Mouse (Mus musculus) neural tube, embryonic 13.5 days (tissue): ENCODE data around the gene Tpp1. TPM values are rescaled to one million over a fixed set of nuclear protein-coding genes. Genes with fewer than 3 reads are reported as not detected.
"Not testable (repeated sequence)": the region's sequence is repeated elsewhere in the genome, so short reads cannot be mapped to it uniquely, and the experiment has no call there.

Source experiments
- ATAC-seq: fragments of 200-750 bp; cut with Nextera tagmentation; 2 replicates; pipeline ENCODE4 v1.8.0; 2017; ENCODE audit warnings: low read depth, mild to moderate bottlenecking, moderate TSS enrichment, moderate library complexity
- H3K27ac ChIP-seq: fragments of 300-500 bp; sonication (generic); replicated peaks from 2 replicates; pipeline ENCODE4 v1.5.1; 2015; ENCODE audit warnings: moderate library complexity, mild to moderate bottlenecking, inconsistent platforms
- H3K27me3 ChIP-seq: fragments of 300-500 bp; sonication (generic); 2 replicates; pipeline ENCODE4 v1.6.1; 2015; ENCODE audit warnings: mild to moderate bottlenecking, inconsistent platforms
- H3K36me3 ChIP-seq: fragments of 300-500 bp; sonication (generic); 2 replicates; pipeline ENCODE4 v1.6.1; 2015; ENCODE audit warnings: mild to moderate bottlenecking, inconsistent platforms
- H3K4me1 ChIP-seq: fragments of 300-500 bp; sonication (generic); replicated peaks from 2 replicates; pipeline ENCODE4 v1.6.1; 2015; ENCODE audit warnings: inconsistent platforms
- H3K4me2 ChIP-seq: fragments of 300-500 bp; sonication (generic); 2 replicates; pipeline ENCODE4 v1.6.1; 2015; ENCODE audit warnings: inconsistent platforms, mild to moderate bottlenecking, moderate library complexity
- H3K4me3 ChIP-seq: fragments of 300-500 bp; sonication (generic); 2 replicates; pipeline ENCODE4 v1.5.1; 2015; ENCODE audit warnings: mild to moderate bottlenecking, inconsistent platforms
- H3K9ac ChIP-seq: fragments of 300-500 bp; sonication (generic); 2 replicates; pipeline ENCODE4 v1.6.1; 2015; ENCODE audit warnings: moderate library complexity, mild to moderate bottlenecking, inconsistent platforms
- H3K9me3 ChIP-seq: fragments of 300-500 bp; sonication (generic); 2 replicates; pipeline ENCODE4 v1.6.1; 2016; ENCODE audit warnings: inconsistent platforms
- WGBS: fragments of 180-500 bp; shearing (Covaris S2); methylation state at CpG from one replicate; pipeline ENCODE4 v1.1.7; 2015; 5-methylcytosine and 5-hydroxymethylcytosine counted together
- polyA plus RNA-seq: library from polyadenylated mRNA; unstranded; fragments of >200 nt; fragmentation: Nextera tagmentation; extraction: Ambion mirVana; gene quantifications from 2 replicates; pipeline ENCODE4 v1.2.1, GENCODE M21; 2015

Tpp1 gene
- polyA plus RNA-seq, 1 experiment from 2014 or later: 49.2 TPM

DNA sequence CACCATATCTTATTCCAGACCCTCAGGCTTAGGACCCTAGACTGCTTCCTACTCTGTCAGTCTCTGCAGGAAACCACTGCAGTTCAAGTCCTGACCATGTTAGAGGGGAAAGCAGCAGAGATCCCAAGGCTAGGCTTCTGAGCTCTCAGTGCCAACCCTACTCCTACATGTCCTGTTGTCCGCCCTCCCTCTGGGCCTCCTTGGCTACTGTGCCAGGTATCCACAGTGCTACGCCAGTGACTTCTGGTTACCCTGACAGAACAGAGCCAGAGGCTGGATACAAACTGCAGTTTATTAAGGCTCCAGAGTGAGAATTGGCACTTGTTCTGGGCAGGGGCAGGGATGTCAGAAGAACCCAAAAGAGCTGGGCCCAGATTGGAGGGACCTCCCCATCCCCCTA lies 681 bp upstream of the Tpp1 start:
- H3K4me3 ChIP-seq: no peak overlapping the region
- peaks cover 69% of the 10 kb centered on the region for H3K36me3 ChIP-seq
- peak; percentile 24 for ATAC-seq
- no peaks in the 10 kb centered on the region for H3K9me3 ChIP-seq
- no peak overlapping the region for H3K4me2 ChIP-seq
- no peak overlapping the region for H3K9ac ChIP-seq
- peak overlapping the region; percentile 46; the same call in 1 of the 2 replicates for H3K27ac ChIP-seq
- peaks cover 24% of the 10 kb centered on the region for H3K4me1 ChIP-seq
- no peaks in the 10 kb centered on the region for H3K27me3 ChIP-seq
- 95% methylated on average over 2 of the region's 2 CpGs for WGBS

DNA sequence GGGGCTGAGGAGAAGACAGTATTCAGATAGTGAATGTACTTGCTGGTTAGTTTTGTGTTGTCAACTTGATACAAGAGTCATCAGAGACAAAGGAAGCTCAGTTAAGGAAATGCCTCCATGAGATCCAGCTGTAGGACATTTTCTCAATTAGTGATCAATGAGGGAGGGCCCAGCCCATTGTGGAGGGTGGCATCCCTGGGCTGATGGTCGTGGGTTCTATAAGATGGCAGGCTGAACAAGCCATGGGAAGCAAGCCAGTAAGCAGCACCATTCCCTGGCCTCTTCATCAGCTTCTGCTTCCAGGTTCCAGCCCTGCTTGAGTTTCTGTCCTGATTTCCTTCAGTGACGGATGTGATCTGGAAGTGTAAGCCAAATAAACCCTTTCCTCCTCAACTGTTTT lies 4.3 kb downstream of the Tpp1 start:
- H3K27ac ChIP-seq: no peak overlapping the region
- no peak overlapping the region for H3K4me3 ChIP-seq
- H3K27me3 ChIP-seq: no peaks in the 10 kb centered on the region
- 87% methylated on average over 2 of the region's 2 CpGs for WGBS
- H3K9me3 ChIP-seq: no peaks in the 10 kb centered on the region
- no peak for ATAC-seq
- H3K4me2 ChIP-seq: no peak overlapping the region
- H3K9ac ChIP-seq: no peak overlapping the region
- peaks cover 33% of the 10 kb centered on the region for H3K4me1 ChIP-seq
- H3K36me3 ChIP-seq: peaks cover 39% of the 10 kb centered on the region

DNA sequence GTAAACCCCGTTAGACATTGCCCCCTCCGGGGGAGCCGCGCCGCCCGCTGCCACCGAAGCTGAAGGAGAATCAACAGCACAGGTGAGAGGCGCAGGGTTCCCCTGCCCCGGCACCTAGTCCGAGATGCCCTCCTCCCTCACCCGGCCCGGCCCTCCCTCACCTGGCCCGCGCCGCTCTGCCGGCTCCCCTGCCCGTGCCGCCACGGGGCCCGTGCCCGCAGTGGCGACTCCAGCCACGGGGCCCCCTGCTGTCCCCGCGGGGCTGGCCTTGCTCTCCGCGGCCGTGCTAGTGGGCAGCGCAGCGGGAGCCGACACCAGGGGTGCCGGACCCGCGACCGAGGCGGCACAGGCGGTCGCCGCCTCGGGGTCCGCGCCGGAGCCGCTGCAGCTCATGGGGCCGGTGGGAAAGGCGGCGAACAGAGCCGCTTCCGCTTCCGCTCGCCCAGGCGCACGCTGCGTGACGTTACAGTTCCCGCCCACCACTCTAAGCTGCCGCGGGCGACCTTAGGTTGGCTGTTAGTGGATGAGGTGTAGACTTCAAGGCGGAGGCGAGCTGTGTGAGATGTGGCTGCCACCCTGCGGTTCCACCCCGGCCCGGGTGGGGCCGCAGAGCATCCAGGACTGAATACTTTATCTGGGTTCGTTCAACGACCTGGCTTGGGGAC lies 8.0 kb downstream of the Tpp1 start, which contains the start of gene Taf10:
Taf10 (minus strand) TSS at position 436 of the 665 bp plus-strand sequence.
- WGBS: under 1% methylated on average over 66 of the region's 67 CpGs
- Histone ChIP-seq H3K9ac (peak within 1 kb of the TSS; percentile 95), H3K27me3 (no peaks in the 10 kb centered on the region), H3K4me1 (peaks cover 17% of the 10 kb centered on the region), H3K36me3 (peaks cover 65% of the 10 kb centered on the region), H3K9me3 (no peaks in the 10 kb centered on the region), H3K27ac (peak within 1 kb of the TSS; percentile 88), H3K4me3 (peak within 1 kb of the TSS; percentile 84), H3K4me2 (peak within 1 kb of the TSS; percentile 92)
- ATAC-seq: peak; percentile 96

DNA sequence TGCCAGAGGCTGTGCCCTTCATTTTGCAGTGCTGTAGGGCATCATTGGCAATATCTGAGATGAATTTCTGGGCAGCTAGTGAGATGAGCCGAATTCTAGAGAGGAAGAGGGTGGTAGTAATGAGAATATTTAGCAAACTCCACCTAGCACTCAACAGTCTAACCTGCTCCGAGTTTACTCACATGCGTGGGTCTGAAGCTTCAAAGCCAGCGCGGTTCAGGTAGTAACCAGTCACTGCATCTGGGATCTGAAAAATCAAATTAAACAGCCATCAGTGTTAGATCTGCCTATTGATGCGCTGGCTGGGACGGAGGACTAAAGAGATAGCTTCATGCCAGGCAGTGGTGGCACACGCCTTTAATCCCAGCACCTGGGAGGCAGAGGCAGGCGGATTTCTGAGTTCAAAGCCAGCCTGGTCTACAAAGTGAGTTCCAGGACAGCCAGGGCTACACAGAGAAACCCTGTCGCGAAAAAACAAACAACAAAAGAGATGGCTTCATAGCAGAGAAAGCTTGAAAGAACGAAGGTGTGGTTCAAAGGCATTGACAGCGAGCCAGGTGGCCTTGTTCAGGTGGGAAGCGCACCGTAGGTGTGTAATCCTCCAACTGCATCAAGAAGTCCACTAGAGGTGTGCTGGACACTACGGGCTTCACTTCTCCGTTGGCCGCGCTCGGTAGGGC lies 8.6 kb downstream of the Tpp1 start:
- not testable (repeated sequence) for H3K9me3 ChIP-seq, H3K27me3 ChIP-seq, ATAC-seq
- Histone ChIP-seq H3K27ac (peak overlapping the region; percentile 88), H3K4me1 (peaks cover 23% of the 10 kb centered on the region), H3K4me2 (peak overlapping the region; percentile 92), H3K9ac (peak overlapping the region; percentile 95), H3K4me3 (peak overlapping the region; percentile 84), H3K36me3 (peaks cover 60% of the 10 kb centered on the region)
- WGBS: 35% methylated on average over 20 of the region's 20 CpGs

DNA sequence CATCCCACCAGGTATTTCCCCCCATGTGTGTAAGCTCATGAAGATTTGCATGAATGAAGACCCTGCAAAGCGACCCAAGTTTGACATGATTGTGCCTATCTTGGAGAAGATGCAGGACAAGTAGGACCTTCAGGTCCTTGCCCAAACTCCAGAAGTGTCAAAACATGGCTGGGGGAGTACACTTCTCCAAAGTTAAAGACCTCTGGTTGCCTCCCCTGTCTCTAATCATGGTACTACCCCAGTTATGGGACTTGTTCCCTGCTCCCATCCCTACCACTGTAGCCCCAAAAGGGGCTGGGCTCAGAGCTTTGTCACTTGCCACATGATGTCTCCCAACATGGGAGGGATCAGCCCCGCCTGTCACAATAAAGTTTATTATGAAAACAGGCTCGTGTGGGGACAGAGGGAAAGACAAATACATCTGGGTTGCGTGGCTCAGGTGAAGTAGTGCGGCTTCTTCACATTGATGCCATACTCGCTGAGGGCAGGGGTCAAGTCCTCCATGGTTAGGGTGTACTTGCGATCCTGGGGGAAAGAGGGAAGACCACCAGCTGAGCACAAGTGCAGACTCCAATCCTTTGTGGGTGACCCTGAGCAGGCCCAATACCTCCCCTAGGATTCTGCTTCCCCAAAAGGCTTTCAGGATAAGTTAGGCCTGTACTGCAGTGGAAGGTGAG lies 9.4 kb downstream of the Tpp1 start:
- H3K4me3 ChIP-seq: peak overlapping the region; percentile 84; the same call in 1 of the 2 replicates
- H3K9me3 ChIP-seq, H3K27ac ChIP-seq, H3K27me3 ChIP-seq, ATAC-seq, H3K9ac ChIP-seq: not testable (repeated sequence)
- peaks cover 31% of the 10 kb centered on the region for H3K4me1 ChIP-seq
- H3K4me2 ChIP-seq: peak overlapping the region; percentile 92
- peaks cover 53% of the 10 kb centered on the region for H3K36me3 ChIP-seq
- whole genome bisulfite sequencing: 83% methylated on average over 7 of the region's 7 CpGs

DNA sequence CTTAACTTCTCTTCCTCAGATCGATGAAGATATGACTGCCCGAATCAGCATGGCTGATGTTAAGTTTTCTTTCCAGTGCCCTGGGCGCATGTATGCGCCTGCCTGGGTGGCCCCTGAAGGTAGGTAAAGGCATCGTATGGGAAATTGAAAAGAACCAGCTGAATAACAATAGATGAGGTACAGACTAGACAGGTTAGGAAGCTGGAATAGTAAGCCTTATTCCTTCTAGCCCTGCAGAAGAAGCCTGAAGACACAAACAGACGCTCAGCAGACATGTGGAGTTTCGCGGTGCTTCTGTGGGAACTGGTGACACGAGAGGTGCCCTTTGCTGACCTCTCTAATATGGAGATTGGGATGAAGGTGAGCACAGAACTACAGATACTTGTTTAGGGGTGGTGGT lies 10.1 kb downstream of the Tpp1 start:
- no peak overlapping the region for H3K9ac ChIP-seq
- H3K4me1 ChIP-seq: peaks cover 38% of the 10 kb centered on the region
- no peaks in the 10 kb centered on the region for H3K27me3 ChIP-seq
- H3K4me3 ChIP-seq: no peak overlapping the region
- no peak overlapping the region for H3K27ac ChIP-seq
- no peak overlapping the region for H3K4me2 ChIP-seq
- no peaks in the 10 kb centered on the region for H3K9me3 ChIP-seq
- ATAC-seq: no peak
- WGBS: 93% methylated on average over 9 of the region's 9 CpGs
- peaks cover 47% of the 10 kb centered on the region for H3K36me3 ChIP-seq

DNA sequence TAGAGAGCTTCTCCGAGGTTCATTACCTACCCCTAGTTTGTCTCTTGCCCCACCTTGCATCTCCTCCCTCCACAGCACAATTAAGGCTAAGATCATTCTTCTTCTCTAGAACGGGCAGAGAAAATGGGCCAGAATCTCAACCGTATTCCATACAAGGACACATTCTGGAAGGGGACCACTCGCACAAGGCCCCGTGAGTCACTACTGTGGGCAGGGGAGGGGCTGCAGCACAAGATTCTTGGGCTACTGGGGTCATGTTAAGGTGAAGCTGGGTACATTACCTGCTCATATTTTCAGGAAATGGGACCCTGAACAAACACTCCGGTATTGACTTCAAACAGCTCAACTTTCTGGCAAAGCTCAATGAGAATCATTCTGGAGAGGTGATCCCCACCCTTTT lies 11.2 kb downstream of the Tpp1 start:
- peaks cover 38% of the 10 kb centered on the region for H3K4me1 ChIP-seq
- no peaks in the 10 kb centered on the region for H3K9me3 ChIP-seq
- H3K27me3 ChIP-seq: no peaks in the 10 kb centered on the region
- ATAC-seq: no peak
- no peak overlapping the region for H3K27ac ChIP-seq
- 89% methylated on average over 6 of the region's 6 CpGs for WGBS
- no peak overlapping the region for H3K9ac ChIP-seq
- H3K36me3 ChIP-seq: peaks cover 37% of the 10 kb centered on the region
- H3K4me3 ChIP-seq: no peak overlapping the region
- no peak overlapping the region for H3K4me2 ChIP-seq

DNA sequence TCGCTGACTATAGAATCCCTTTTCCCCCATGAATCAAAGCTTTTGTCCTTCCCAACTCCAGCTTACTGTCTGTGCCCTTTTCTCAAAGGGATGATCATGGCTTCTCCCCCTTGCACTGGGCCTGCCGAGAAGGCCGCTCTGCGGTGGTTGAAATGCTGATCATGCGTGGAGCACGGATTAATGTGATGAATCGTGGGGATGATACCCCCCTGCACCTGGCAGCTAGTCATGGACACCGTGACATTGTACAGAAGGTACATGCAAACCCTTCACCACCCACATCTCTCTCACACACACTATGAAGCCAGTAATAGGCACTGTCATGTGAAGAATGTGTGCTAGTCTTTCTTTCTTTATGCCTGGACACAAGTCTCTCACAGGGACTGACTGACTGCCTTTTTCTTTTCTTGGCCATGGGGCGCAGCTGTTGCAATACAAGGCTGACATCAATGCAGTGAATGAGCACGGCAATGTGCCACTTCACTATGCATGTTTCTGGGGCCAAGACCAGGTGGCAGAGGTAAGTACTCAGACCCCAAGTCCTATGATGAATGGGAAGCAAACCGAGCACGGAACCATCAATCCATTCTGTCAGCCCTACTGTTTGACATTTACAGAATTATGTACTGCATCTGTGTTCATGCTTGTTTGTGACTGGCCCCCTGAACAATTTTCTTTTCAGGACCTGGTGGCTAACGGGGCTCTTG lies 11.8 kb downstream of the Tpp1 start:
- Histone ChIP-seq H3K27ac (no peak overlapping the region), H3K36me3 (peaks cover 37% of the 10 kb centered on the region), H3K9me3 (no peaks in the 10 kb centered on the region), H3K9ac (no peak overlapping the region), H3K4me3 (no peak overlapping the region), H3K4me1 (peaks cover 44% of the 10 kb centered on the region), H3K4me2 (no peak overlapping the region), H3K27me3 (no peaks in the 10 kb centered on the region)
- 85% methylated on average over 13 of the region's 13 CpGs for WGBS
- ATAC-seq: no peak

DNA sequence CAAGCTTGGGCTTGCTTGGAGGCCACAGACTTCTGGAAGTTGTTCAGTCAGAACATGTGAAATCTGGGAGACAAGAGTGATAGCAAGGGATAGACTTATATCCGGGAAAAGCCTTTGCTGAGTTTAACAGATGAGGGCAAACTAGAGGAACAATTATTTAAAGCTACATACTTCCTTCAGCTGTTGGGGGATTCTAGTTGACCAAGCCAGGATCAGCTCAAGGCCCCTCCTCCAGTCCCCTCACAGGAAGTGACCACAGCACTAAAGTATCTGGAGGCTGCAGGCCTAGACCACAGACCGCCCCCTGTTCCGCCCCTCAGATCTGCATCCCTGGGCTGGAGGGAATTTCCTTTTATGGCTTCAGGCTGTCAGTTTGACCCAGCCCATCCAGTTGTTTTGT lies 13.1 kb downstream of the Tpp1 start:
- H3K4me3 ChIP-seq: no peak overlapping the region; the same call in 1 of the 2 replicates
- ATAC-seq: no peak
- no peaks in the 10 kb centered on the region for H3K9me3 ChIP-seq
- H3K36me3 ChIP-seq: peaks cover 46% of the 10 kb centered on the region
- whole genome bisulfite sequencing: 30% methylated on average over 3 of the region's 3 CpGs
- H3K4me2 ChIP-seq: peak overlapping the region; percentile 71
- H3K27ac ChIP-seq: peak overlapping the region; percentile 52
- 0 out of 2 replicates have a peak overlapping the region, but pooled peaks have one; percentile 14 for H3K9ac ChIP-seq
- no peaks in the 10 kb centered on the region for H3K27me3 ChIP-seq
- peaks cover 45% of the 10 kb centered on the region for H3K4me1 ChIP-seq

DNA sequence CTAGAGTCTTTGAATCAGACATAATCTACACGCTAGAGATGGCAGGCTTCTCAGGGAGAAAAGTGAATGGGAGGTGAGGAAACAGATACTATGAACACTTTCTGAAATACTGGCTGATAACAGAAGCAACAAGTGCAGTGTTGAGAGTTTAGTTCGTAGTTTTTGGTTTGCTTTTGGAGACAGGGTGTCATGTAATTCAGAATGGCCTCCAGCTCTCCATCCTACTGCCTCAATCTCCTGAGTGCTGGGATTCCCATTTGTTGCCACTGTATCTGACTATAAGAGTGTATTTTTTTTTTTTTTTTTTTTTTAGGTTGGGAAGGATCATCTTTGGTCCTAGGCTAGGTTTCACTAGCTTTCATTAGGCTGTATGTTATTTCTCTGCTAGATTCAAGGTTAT lies 13.7 kb downstream of the Tpp1 start:
- peak overlapping the region; percentile 52; the same call in 1 of the 2 replicates for H3K27ac ChIP-seq
- peak overlapping the region; percentile 67; the same call in 1 of the 2 replicates for H3K4me3 ChIP-seq
- no peaks in the 10 kb centered on the region for H3K9me3 ChIP-seq
- peak overlapping the region; percentile 71 for H3K4me2 ChIP-seq
- no peaks in the 10 kb centered on the region for H3K27me3 ChIP-seq
- peak overlapping the region; percentile 91; the same call in 1 of the 2 replicates for H3K9ac ChIP-seq
- ATAC-seq: no peak
- 82% methylated on average over 2 of the region's 2 CpGs for WGBS
- peaks cover 52% of the 10 kb centered on the region for H3K36me3 ChIP-seq
- peaks cover 40% of the 10 kb centered on the region for H3K4me1 ChIP-seq

DNA sequence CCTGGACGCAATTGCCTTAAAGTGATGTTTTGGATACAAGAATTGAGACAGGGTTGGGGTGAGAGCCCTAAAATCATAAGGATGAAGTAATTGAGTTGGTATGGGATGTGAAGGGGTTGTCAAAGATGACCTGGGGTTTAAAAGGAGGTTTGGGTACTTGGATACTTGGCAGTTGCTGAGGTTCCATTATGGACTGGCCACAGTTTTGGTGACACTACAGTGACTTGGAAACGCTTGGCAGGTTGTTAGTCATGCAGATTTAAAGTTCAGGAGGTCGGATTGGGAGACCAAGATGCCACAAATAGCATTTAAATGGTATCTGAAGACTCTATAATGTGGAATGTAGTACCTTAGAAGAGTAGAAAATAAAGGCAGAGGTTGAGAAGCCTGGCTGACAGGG lies 14.4 kb downstream of the Tpp1 start:
- H3K4me1 ChIP-seq: peaks cover 35% of the 10 kb centered on the region
- peak overlapping the region; percentile 67 for H3K4me3 ChIP-seq
- H3K36me3 ChIP-seq: peaks cover 54% of the 10 kb centered on the region
- H3K27me3 ChIP-seq: no peaks in the 10 kb centered on the region
- peak overlapping the region; percentile 91 for H3K9ac ChIP-seq
- 35% methylated on average over 3 of the region's 3 CpGs for WGBS
- H3K27ac ChIP-seq: no peak overlapping the region
- no peaks in the 10 kb centered on the region for H3K9me3 ChIP-seq
- peak overlapping the region; percentile 71 for H3K4me2 ChIP-seq
- ATAC-seq: no peak
